Mouse (Mus musculus) limb, embryonic 11.5 days (tissue): Measurements from ENCODE around the gene Grsf1. TPM values are rescaled to one million over a fixed set of nuclear protein-coding genes. Genes with fewer than 3 reads are reported as not detected.

Source experiments
- ATAC-seq: fragments of 200-750 bp; cut with Nextera tagmentation; 2 replicates; pipeline ENCODE4 v1.8.0; 2017; ENCODE audit warnings: low read depth; ENCODE audit not compliant: insufficient number of reproducible peaks, low FRiP score, low TSS enrichment
- DNase-seq: peaks from one replicate; pipeline ENCODE4 v3.0.0-alpha.2; 2015; ENCODE audit warnings: low spot score
- H3K27ac ChIP-seq: fragments of 300-500 bp; sonication (generic); replicated peaks from 2 replicates; pipeline ENCODE4 v1.5.1; 2014; ENCODE audit warnings: low read depth, mild to moderate bottlenecking, low read length
- H3K27me3 ChIP-seq: fragments of 300-500 bp; sonication (generic); 2 replicates; pipeline ENCODE4 v1.6.1; 2014; ENCODE audit warnings: mild to moderate bottlenecking, low read length, mixed read lengths; ENCODE audit not compliant: control insufficient read depth, insufficient read depth
- H3K36me3 ChIP-seq: fragments of 300-500 bp; sonication (generic); 2 replicates; pipeline ENCODE4 v1.6.1; 2014; ENCODE audit warnings: mild to moderate bottlenecking, low read length, moderate library complexity, mixed read lengths; ENCODE audit not compliant: control insufficient read depth, insufficient read depth
- H3K4me1 ChIP-seq: fragments of 300-500 bp; sonication (generic); 2 replicates; pipeline ENCODE4 v1.6.1; 2014; ENCODE audit warnings: low read length, mixed read lengths; ENCODE audit not compliant: control insufficient read depth, insufficient read depth
- H3K4me2 ChIP-seq: fragments of 300-500 bp; sonication (generic); 2 replicates; pipeline ENCODE4 v1.6.1; 2014; ENCODE audit warnings: low read depth, mild to moderate bottlenecking, moderate library complexity; ENCODE audit not compliant: severe bottlenecking
- H3K4me3 ChIP-seq: fragments of 300-500 bp; sonication (generic); 2 replicates; pipeline ENCODE4 v1.5.1; 2014; ENCODE audit warnings: low read depth, low read length
- H3K9ac ChIP-seq: fragments of 300-500 bp; sonication (generic); 2 replicates; pipeline ENCODE4 v1.6.1; 2014; ENCODE audit warnings: mild to moderate bottlenecking, low read length
- H3K9me3 ChIP-seq: fragments of 300-500 bp; sonication (generic); 2 replicates; pipeline ENCODE4 v1.6.1; 2016; ENCODE audit warnings: low read length; ENCODE audit not compliant: control insufficient read depth
- WGBS: fragments of 180-500 bp; shearing (Covaris S2); extraction: QIAGEN DNeasy Blood & Tissue Kit; methylation state at CpG from one replicate; pipeline ENCODE4 v1.1.7; 2014; 5-methylcytosine and 5-hydroxymethylcytosine counted together
- polyA plus RNA-seq: library from polyadenylated mRNA; unstranded; fragments of >200 nt; fragmentation: Nextera tagmentation; extraction: Ambion mirVana; gene quantifications from 2 replicates; pipeline ENCODE4 v1.2.1, GENCODE M21; 2014

The Grsf1 gene
- 74.7 and 75.1 TPM in 2 replicates for polyA plus RNA-seq

GRCm38 (mm10) chr5:88675443-88676387 is at the start of gene Grsf1:
Gene Grsf1 (minus strand): TSS chr5:88676171.
- H3K4me3 ChIP-seq: peak within 1 kb of the TSS; percentile 87
- H3K4me1 ChIP-seq: peaks cover 7% of the 10 kb centered on the region; the same call in 1 of the 2 replicates
- no peaks in the 10 kb centered on the region for H3K9me3 ChIP-seq
- under 1% methylated on average over 92 of the region's 127 CpGs for WGBS
- peak within 1 kb of the TSS; percentile 95 for H3K27ac ChIP-seq
- H3K36me3 ChIP-seq: peaks cover 3% of the 10 kb centered on the region; the same call in 1 of the 2 replicates
- H3K9ac ChIP-seq: peak within 1 kb of the TSS; percentile 88
- DNase-seq: peak; percentile 92
- no peaks in the 10 kb centered on the region for H3K27me3 ChIP-seq
- peak within 1 kb of the TSS; percentile 72 for H3K4me2 ChIP-seq
- ATAC-seq: peak; percentile 92

GRCm38 (mm10) chr5:88724030-88724429 is 48.1 kb upstream of the Grsf1 start:
- ATAC-seq: no peak
- 75% methylated on average over 3 of the region's 3 CpGs for WGBS
- peaks cover 9% of the 10 kb centered on the region for H3K4me1 ChIP-seq
- no peak overlapping the region for H3K4me2 ChIP-seq
- no peaks in the 10 kb centered on the region for H3K27me3 ChIP-seq
- no peak overlapping the region for H3K27ac ChIP-seq
- H3K9me3 ChIP-seq: no peaks in the 10 kb centered on the region
- no peak overlapping the region for H3K9ac ChIP-seq
- no peak overlapping the region for H3K4me3 ChIP-seq
- H3K36me3 ChIP-seq: no peaks in the 10 kb centered on the region
- no peak for DNase-seq

- peak overlapping the region; percentile 96 for H3K4me2 ChIP-seq
- H3K4me1 ChIP-seq: peaks cover 9% of the 10 kb centered on the region
- no peak for ATAC-seq
- no peaks in the 10 kb centered on the region for H3K9me3 ChIP-seq
- no peaks in the 10 kb centered on the region for H3K36me3 ChIP-seq
- peak overlapping the region; percentile 95 for H3K4me3 ChIP-seq
- no peak overlapping the region for H3K27ac ChIP-seq
- no peak for DNase-seq
- H3K9ac ChIP-seq: peak overlapping the region; percentile 91
- H3K27me3 ChIP-seq: no peaks in the 10 kb centered on the region
- WGBS: 27% methylated on average over 4 of the region's 4 CpGs
Observed at GRCm38 (mm10) chr5:88722213-88722600, 46.2 kb upstream of the Grsf1 start.

GRCm38 (mm10) chr5:88721565-88722212 is 45.7 kb upstream of the Grsf1 start:
- Histone ChIP-seq H3K4me1 (peaks cover 9% of the 10 kb centered on the region), H3K9ac (peak overlapping the region; percentile 91), H3K27ac (no peak overlapping the region), H3K4me2 (peak overlapping the region; percentile 96), H3K9me3 (no peaks in the 10 kb centered on the region), H3K27me3 (no peaks in the 10 kb centered on the region), H3K4me3 (peak overlapping the region; percentile 95), H3K36me3 (no peaks in the 10 kb centered on the region)
- WGBS: 2% methylated on average over 31 of the region's 31 CpGs
- DNase-seq (peak; percentile 54), ATAC-seq (peak; percentile 1; the same call in 1 of the 2 replicates)

- H3K27ac ChIP-seq: peak overlapping the region; percentile 85; the same call in 1 of the 2 replicates
- peak; percentile 73 for ATAC-seq
- H3K27me3 ChIP-seq: no peaks in the 10 kb centered on the region
- no peaks in the 10 kb centered on the region for H3K36me3 ChIP-seq
- H3K4me2 ChIP-seq: peak overlapping the region; percentile 96
- H3K9ac ChIP-seq: peak overlapping the region; percentile 91
- WGBS: 1% methylated on average over 38 of the region's 38 CpGs
- H3K4me3 ChIP-seq: peak overlapping the region; percentile 95
- no peak for DNase-seq
- no peaks in the 10 kb centered on the region for H3K9me3 ChIP-seq
- peaks cover 9% of the 10 kb centered on the region for H3K4me1 ChIP-seq
Observed at GRCm38 (mm10) chr5:88721003-88721475, 45.1 kb upstream of the Grsf1 start.

- no peaks in the 10 kb centered on the region for H3K27me3 ChIP-seq
- peak within 1 kb of the TSS; percentile 95 for H3K4me3 ChIP-seq
- under 1% methylated on average over 38 of the region's 54 CpGs for WGBS
- DNase-seq (peak; percentile 97), ATAC-seq (peak; percentile 98)
- no peaks in the 10 kb centered on the region for H3K36me3 ChIP-seq
- H3K9me3 ChIP-seq: no peaks in the 10 kb centered on the region
- peaks cover 9% of the 10 kb centered on the region for H3K4me1 ChIP-seq
- H3K9ac ChIP-seq: peak within 1 kb of the TSS; percentile 91
- H3K4me2 ChIP-seq: peak within 1 kb of the TSS; percentile 96
- H3K27ac ChIP-seq: peak within 1 kb of the TSS; percentile 85; the same call in 1 of the 2 replicates
Observed at GRCm38 (mm10) chr5:88720116-88721002, 44.4 kb upstream of the Grsf1 start, which contains the start of gene Mob1b. Gene Mob1b (plus strand): TSS chr5:88720855.

- H3K9ac ChIP-seq: no peak overlapping the region
- DNase-seq (no peak), ATAC-seq (no peak)
- H3K27me3 ChIP-seq: no peaks in the 10 kb centered on the region
- H3K9me3 ChIP-seq: no peaks in the 10 kb centered on the region
- H3K27ac ChIP-seq: no peak overlapping the region
- 75% methylated on average over 2 of the region's 2 CpGs for WGBS
- H3K36me3 ChIP-seq: no peaks in the 10 kb centered on the region
- H3K4me3 ChIP-seq: no peak overlapping the region
- no peak overlapping the region for H3K4me2 ChIP-seq
- peaks cover 2% of the 10 kb centered on the region for H3K4me1 ChIP-seq
Observed at GRCm38 (mm10) chr5:88716983-88717382, 41.0 kb upstream of the Grsf1 start.
